Mouse (Mus musculus): Measurements from ENCODE around the gene Ccnj.

The Ccnj gene

DNA sequence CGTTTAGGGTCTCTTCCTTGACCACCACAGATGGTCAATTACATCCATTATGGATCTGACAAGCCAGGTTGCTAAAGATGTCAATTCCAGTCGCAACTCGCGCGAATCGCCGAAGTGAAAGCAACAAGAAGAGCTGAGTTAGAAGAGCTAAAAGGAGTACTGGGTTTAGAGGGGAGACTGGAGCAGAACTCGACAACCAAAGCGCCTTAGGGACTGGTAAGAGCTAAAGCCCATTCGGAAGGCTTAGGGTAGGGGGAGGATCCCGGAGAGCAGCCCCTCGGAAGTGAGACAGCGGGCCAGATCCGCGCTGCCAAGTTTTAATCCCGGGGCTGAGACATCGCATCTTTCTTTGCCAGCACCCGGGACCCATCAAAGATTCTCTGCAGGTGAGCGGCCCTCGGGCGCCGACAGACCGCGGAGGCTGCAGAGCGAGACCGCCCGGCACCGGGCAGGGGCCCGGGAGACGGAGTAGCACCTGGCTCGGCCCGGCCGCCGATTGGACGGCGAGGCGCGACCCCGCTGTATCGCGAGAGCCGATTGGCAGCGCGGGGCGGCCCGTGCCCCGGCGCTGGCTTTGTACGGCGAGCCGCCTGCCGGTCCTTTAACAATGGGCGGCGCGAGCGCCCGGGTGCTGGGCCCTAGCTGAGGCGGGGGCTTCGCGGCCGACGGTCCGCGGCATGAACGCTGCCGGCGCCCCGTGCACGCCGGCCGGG lies at the start of gene Ccnj:
Gene Ccnj, plus strand, starts transcription at position 577 of the 713 bp plus-strand sequence.
- DNase-seq (ENCODE audit: low spot score in 2 of 2) = peak; percentile 89 to 90

DNA sequence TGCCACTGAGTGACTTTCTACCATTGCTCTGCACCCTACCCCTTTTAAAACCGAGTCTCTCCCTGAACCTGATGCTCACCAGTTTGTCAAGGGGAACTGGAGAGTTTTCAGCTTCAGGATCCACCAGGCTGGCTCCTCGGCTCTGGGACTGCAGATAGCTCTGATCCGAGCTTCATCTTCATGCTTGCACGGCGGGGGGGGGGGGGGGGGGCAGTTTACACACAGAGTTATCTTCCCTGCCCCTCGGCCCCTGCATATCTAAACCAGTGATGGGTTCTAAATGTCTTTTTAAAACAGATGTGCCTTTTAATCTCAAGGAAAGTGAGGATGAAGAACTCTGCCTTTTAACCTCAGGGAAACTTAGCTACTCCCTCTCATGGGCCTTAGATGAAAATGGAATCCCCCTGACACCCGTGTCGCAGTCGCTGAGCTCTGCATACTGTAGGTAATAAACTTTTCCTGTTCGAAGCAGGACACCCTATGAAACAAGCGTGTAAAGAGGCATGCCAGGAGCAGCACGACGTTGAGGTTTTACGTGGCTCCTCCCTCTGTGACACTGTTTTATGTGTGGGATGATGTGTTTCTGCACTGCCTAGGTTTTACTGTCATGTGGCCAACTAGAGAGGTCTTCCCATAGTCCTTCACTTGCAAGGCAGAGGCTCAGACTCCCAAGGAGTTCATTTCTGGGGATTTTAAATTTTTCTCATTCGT lies 42.9 kb upstream of the Ccnj start:
- DNase-seq (ENCODE audit: low spot score in 2 of 2) = no peak

DNA sequence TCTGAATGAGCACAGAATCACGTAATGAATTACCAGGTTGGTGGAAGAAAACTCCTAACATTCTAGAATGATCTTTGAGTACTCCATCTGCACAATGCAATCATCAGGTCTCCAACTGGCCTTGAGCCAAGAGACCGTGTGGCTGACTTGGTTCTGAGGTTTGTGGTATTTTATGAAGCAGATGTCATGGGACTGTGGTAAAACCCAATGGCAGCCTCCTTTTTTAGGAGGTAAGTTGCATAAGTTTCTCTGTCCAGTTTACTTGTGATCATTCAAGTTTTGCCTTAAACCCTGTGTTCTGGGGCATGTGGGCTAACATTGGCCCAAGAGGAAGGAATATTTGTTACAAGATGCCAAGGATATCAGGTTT lies 42.4 kb upstream of the Ccnj start:
- DNase-seq (ENCODE audit: low spot score in 2 of 2) = no peak

DNA sequence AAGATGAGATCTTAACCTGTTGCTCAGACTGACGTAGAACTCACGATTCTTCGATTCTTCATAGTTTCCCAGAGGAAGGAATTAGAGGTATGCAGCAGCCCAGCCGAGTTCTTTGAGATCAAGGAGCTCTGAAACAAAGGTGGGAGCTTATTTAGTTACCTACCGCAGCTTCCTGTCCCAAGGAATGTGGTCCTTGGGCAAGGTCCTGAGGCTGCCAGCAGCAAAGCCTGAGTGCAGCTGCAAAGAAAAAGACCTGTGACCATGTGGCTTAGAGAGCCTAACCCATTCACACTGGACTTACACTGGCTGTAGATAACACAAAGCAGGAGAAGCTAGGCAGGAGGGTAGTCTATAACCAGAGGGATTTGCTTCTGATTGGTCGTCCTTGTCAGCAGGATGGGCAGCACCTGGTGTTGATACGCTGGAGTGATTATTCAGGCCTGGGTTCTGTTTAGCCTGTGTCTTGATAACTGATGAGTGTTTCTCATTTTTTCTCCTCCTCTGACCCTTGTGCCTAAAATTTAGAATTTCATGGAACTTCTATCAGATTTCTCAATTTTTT lies 25.8 kb upstream of the Ccnj start:
- DNase-seq (ENCODE audit: low spot score in 2 of 2) = no peak

DNA sequence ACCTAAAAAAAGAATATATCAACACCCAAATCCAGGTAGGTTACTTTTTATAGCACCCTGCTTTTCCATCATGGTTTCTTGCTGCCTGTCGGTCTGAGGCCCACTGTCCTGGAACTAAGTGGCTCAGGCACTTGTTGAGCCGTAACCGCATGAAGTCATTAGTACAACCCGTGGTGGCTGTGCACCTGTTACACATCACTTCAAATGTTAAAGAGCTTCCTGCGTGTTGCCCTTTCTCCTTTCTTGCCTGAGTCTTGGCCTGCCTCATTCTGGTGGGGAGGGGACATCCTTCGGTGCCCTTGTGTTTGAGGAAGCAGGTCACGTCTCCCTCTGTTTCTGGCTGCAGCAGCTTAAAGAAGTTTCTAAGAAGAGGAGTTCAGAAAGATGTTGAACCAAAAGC lies 21.2 kb upstream of the Ccnj start:
- peak in 1 of 2 experiments; percentile 36 for DNase-seq (ENCODE audit: low spot score in 2 of 2)

DNA sequence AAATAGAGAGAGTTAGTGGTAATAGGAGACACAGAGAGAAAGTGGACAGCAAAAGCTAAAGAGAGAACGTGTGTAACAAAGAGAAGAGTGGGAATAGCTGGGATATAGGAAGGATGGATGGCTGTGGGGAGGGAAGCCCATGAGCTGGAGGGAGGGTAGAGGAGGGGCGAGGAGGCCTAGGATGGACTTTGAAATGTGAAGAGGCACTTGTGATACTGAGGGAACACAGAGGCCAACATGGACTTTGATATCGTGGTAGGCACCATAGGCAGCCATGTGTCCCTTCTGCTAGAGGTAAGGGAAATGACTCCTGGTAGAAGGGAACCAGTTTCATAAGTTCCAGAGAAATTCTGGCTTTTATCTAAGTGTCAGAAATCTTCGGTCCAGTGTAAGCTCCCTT lies 19.2 kb upstream of the Ccnj start:
- no peak for DNase-seq (ENCODE audit: low spot score in 2 of 2)

DNA sequence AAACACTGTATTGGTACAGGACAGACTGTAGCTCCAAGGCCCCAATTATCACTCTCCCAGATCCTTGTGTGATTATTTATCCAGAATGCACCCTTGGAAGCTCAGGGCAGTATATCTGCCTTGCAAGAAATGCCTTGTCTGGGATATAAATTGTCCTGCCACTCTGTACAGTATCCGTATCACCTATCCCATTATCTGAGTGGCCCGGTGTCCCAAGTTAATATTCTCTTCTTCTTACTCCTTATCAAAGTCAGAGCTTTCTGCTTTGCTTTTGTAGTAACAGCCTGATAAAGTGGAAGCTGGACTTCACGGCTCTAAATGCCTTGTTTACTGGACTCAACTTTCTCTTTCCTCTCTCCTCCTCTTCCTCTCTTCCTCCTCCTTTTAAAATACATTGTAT lies 18.3 kb upstream of the Ccnj start:
- no peak for DNase-seq (ENCODE audit: low spot score in 2 of 2)

DNA sequence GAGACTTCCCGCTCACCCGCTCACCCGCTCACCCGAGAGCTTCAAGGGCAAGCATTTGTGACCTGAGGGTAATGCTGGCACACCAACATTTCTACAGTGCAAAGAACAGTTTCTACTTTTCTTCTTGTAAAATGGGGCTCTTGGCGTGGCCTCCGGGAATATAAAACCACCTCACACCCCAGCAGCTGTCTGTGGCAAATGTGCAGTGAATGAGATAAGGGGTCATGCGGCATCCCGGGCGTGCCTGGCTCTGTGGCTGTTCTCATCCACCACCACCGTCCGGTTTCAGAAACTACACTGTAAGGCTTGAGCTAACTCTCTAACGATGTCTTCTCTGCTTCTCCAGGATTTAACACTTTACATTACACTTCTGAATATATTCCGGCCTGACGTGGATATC lies 17.7 kb upstream of the Ccnj start:
- peak; percentile 48 to 83 for DNase-seq (ENCODE audit: low spot score in 2 of 2)

DNA sequence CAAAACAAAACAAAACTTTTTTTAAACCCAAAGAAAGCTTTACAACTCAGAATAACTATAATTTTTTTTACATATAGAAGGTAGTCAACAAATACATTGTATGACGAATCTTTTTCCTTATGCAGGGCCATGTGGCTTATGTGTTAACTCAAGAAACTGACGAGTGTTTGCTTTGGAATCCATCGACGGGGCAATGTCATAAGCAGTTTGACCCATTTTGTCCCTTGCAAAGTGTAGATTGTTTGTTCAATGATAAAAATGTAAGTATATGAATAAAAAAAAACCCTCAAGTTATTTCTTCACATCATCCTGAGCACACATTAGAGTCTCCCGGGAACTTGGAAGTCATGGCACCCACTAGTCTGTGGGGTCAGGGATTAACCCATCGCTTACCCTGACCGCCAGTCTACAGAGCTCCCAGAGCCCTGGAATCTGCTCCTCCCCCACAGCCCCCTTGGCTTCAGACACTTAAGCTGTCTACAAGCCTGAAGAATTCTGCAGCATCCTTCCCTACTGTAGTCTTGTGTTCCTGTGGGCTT lies 15.4 kb upstream of the Ccnj start:
- no peak for DNase-seq (ENCODE audit: low spot score in 2 of 2)

DNA sequence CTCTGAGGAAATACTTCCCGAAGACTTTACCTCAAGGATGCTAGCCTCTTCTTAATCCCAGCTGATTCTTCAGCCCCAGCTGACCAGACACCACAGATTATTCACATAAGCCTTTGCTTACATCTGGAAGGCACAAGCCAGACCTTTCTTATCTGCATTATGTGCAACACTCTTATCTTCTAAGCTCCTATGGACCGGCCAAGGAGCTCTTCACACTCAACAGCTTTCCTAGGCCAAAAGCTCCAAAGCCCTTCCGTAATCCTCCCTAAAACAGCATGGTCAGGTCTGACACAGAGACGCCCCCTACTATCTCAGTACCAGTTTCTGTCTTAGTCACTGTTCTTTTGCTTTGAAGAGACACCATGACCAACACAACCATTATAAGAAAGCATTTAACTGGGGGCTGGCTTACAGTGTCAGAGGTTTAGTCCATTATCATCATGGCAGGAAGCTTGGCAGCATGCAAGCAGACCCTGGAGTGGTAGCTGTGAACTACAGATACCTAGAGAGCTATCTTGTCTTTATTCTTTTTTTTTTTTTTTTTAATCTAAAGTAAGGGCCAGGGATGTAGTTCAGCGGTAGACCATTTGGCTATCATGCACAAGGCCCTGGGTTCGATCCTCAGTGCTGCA lies 13.1 kb upstream of the Ccnj start:
- no peak for DNase-seq (ENCODE audit: low spot score in 2 of 2)

DNA sequence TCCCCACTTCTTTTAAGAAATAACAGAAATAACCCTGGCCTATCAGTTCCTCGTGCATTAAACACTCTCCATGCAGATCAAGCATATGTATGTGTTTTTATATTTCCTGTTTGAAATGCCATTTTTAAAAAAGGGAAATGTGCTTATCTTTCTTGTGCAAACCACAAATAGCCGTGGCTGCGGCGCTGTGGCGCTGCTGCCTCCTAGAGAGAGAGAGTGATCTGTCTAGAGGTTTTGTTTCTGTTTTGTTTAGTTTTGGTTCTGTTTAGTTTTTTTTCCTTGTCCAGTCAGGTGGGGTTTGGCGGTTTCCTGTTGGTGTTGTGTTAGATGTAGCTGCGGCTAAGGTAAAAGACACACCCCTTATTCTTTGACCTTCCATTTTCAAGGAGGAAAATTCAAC lies 12.3 kb upstream of the Ccnj start:
- peak; percentile 40 to 79 for DNase-seq (ENCODE audit: low spot score in 2 of 2)

DNA sequence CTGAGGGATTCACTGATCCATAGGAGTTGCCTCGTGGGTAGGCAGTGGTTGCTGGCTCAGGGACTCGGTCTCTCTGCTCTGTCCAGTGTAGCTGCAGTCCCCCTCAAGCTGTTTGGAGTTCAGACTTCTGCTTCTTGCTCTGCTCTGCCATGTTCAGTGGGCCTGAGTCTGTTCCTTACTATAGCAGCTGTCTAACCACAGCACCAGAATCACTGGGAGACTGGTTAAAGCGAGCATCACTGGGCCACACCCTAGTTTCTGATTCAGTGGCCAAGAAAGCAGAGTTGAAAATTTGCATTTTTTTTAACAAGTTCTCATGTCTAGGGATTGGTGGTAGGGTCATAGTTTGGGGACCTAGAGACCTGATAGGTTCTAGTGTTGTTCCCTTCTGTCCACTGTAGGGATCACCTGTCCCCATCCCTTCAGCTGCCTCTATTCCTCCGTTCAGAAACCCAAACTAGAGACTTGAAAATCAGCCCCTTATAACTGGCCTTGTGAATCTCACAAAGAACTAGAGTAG lies 9.7 kb upstream of the Ccnj start:
- DNase-seq (ENCODE audit: low spot score in 2 of 2) = peak in 1 of 2 experiments; percentile 47

DNA sequence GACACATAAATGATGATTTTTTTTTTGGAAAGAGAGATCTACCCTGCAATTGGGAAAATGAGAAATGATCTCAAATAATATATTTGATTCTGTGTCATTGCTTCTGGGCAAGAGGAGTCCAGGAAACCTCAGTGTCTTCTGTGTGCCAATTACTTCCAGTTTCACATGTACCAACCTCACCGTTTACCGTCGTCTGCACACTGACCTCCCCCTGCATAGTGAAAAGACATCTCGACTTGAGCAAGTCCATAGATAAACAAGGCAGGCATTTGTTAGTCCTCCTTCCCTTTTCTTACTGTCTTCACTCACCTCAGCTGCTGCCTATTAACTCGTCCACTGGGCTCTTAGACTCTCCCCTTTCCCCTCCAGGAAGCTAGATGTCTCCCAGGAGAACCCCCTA lies 5.4 kb upstream of the Ccnj start:
- DNase-seq (ENCODE audit: low spot score in 2 of 2) = no peak

DNA sequence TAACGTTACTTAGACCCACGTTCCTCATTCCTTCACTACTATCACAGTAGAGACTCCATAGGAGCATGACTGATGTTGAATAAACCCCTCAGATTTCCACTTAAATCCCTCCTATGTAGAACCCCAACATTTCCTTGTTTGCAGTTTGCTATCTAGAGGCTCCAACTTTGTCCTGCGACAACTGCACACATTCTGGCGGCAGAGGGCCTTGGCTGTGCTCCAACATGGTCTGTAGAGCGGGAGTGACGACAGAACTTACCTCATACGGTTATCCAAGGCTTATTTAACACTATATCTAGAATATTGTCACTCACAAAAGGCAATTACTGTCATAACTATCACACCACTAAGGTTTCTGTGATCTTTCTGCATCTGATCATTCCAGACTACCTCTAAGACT lies 4.3 kb upstream of the Ccnj start:
- DNase-seq (ENCODE audit: low spot score in 2 of 2) = no peak

DNA sequence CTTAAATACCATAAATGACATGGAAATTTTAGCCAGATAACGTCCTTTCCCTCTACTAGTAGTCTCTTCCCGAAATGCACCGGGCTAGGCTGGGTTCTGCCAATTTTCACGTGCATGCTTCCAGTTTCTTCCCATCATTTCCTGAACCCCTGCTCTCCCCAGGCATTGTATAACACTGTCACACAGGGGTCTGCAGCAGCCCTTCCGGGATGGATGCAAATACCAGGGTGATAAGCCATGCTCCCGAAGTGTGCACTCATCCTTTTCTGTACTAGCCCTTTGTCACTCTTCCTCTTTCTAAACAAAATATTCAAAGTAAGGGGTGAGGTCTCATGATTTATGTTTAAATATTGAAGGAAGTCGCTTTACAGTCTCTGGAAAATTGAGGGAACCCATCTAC lies 881 bp upstream of the Ccnj start:
- DNase-seq (ENCODE audit: low spot score in 2 of 2) = no peak

DNA sequence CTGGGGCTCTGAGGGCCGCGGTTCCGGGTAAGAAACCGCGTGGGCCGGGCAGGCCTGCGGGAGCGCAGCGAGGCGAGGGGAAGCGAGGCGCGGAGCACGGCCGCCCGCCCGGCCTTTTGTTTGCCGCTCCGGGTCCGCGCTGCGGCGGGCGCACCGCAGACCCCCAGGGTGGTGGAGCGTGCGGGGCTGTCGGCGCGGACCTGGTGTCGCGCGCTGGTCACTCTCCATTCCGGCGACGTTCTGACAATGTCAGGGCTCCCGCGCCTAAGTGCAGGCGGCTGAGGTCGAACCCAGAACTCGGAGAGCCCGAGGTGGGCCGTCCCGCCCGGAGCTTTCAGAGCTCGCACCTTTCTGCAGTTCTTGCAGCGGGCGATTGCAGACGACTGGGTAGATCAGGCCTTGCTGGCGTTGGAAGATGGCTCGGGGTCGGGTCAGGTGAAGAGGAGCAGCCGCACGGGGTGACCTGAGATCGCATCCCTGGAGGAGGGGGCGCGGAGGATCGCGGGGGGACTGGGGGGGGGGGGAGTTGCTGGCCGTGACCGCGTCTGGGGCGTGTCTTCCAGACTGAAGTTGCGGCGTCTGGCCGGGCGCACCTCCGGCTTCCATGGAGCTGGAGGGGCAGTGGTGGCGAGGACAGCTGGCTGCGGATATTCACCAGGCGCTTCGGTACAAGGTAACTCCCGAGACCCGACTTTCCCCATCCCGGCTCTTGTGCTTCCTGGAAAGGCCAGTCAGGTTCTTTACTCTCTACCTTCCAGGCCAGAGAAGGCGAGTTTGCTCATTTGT lies 530 bp downstream of the Ccnj start:
- peak; percentile 41 to 67 for DNase-seq (ENCODE audit: low spot score in 2 of 2)

DNA sequence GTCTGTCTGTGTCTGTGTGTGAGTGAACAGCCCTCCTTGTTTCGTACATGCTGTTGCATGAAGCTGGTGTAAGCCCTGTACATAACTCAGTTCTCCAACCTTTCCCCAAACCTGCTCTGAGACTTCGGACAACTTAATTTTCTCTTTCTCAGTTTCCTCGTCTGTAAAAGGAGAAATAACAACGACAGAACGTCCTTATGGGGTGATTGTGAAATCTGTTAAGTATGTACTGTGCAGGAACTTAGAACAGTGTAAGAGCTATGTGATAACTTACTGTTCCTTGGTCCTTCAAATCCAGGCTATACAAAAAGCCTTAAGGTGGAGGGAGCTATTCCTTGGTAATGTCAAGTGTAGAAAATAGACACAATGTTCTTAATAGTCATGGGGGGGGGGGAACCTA lies 1.3 kb downstream of the Ccnj start:
- no peak for DNase-seq (ENCODE audit: low spot score in 2 of 2)

DNA sequence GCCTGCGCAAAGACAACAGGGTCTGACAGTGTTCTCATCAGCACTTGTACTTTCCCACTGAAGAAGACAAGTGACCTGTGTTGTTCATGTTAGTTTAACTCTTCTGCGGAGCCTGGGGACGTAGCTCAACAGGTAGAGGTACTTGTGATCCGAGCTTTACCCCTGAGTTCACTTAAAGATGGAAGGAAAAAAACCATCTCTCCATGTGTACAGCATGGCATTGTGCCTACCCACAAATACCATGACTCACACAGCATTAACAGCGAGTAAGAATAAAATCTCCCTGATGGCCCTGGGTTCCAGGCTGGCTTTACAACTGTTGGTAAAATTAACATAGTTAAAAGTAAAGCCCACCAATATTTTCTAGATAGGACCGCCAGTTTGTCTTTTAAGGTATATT lies 3.4 kb downstream of the Ccnj start:
- DNase-seq (ENCODE audit: low spot score in 2 of 2) = no peak

DNA sequence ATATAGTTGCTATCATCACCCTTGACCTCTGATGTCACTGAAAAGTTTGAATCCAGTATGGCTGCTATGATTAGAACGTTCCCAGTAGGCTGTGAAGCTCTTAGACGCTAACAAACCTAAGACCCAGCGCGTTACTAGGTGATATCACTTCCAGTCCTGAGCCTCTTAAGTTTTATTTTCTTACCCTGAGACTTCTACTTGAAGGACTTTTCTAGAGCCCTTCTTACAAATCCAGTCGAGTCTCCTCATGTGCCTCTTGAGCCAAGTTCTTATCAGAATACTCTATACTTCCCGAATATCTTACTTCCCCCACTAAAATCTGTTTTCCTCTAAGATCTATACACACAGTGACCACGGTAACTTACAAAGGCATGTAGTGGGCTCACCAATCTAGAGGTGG lies 7.1 kb downstream of the Ccnj start:
- no peak for DNase-seq (ENCODE audit: low spot score in 2 of 2)

DNA sequence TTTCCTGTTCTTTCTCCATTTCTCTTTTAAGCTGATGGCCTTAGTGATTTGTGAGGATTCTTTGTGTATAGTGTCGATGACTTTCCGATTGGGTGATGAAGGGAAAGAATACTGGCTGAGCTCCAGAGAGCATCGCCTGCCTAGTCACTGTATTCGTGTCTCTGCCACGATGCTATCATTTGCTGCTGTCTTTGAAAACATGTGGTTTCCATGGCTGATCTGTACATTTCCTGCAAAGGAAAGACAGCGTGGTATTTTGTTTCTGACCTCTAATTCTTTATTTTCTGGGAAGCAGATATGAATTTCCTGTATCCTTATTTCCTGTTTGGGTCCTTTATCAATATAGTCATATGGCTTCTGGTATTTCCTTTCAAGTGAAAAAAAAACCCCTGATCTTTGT lies 9.2 kb downstream of the Ccnj start:
- DNase-seq (ENCODE audit: low spot score in 2 of 2) = no peak

DNA sequence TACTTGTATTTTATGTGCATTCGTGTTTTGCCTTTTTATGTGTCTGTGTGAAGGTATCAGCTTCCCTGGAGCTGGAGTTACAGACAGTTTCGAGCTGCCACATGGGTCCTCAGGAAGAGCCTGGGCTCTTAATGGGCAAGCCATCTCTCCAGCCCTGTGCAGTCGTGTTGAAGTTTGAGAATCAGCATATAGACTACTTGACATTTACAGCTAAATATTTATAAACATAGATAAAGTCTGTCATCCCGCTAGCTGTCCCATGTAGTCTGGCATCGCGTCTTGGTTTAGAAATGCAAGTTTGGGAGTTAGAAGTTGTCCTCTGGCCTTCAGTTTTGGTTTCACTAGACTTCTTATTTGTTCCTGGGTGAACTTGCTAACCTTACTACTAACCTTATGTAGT lies 10.0 kb downstream of the Ccnj start:
- DNase-seq (ENCODE audit: low spot score in 2 of 2) = no peak

DNA sequence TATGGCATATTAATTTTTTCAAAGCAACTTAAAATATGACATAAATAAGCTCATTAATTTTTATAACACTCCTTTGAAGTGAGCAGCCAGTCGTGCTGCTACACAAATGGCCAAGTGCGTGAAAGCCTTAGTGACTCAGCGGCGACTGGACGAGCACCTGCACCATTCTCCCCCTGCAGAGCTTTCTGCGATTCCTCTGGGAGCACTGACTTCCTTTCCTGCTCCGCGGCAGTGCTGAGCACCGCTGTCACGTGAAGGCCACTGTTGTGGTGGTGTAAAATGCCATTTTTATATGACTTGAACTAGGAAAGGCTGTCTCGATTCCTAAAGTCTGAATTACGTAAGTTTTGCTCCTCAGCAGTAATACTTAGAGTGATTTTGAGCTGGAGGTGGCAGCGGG lies 10.5 kb downstream of the Ccnj start:
- no peak for DNase-seq (ENCODE audit: low spot score in 2 of 2)
